Comparison of ENCODE assay signal across 15 mouse cellular contexts in the genomic region with DNA sequence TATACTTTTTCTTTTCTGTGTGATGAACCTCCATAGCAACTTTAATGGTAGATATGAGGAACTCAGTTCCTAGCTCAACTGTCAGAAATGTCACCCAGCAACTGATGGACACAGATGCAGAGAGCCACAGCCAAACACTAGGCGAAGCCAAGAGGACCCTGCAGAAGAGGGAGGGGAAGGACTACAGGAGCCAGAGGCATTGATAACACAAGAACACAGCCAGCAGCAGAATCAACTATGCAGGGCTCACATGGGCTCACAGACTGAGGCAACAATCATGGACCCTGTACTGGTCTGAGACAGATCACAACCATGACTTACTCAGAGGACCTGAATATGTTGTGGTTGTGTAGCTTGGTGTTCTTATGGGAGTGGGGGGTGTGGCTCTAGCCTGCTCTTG.
"Had no signal": no experiment of that assay in that cellular context is flagged by ENCODE, and none has a peak within 500 bp of the region (broad histone marks: within the 10 kb centered on the region; RNA-seq: fewer than 3 reads in every experiment).

No protein-coding gene starts in this region.

- H3K4me2 ChIP-seq: limb, embryonic 12.5 days; liver, embryonic 13.5 days; lung, embryonic 15.5 days; neural tube, embryonic 15.5 days had no signal

- H3K27ac ChIP-seq: layer of hippocampus, adult 2 months; limb, embryonic 12.5 days; liver, embryonic 13.5 days; lung, embryonic 15.5 days; midbrain, embryonic 10.5 days; neural tube, embryonic 15.5 days; stomach, postnatal 0 days had no signal

- H3K36me3 ChIP-seq: lung, embryonic 15.5 days; neural tube, embryonic 15.5 days had no signal

- H3K27me3 ChIP-seq: limb, embryonic 12.5 days; liver, embryonic 13.5 days; lung, embryonic 15.5 days; neural tube, embryonic 15.5 days had no signal

- ATAC-seq: liver, postnatal 0 days had no signal

- H3K9me3 ChIP-seq: limb, embryonic 12.5 days; liver, embryonic 13.5 days; lung, embryonic 15.5 days; midbrain, embryonic 10.5 days; neural tube, embryonic 15.5 days had no signal

- H3K4me3 ChIP-seq: layer of hippocampus, adult 2 months; limb, embryonic 12.5 days; liver, embryonic 13.5 days; lung, embryonic 15.5 days; midbrain, embryonic 10.5 days; myocyte; neural tube, embryonic 15.5 days had no signal

- DNase-seq: kidney, postnatal 10 days; kidney, postnatal 4 days; liver; liver, embryonic 13.5 days; liver, postnatal 0 days; midbrain, embryonic 14.5 days; thymus, adult 2 months; thymus, postnatal 25 days had no signal

- H3K4me1 ChIP-seq: limb, embryonic 12.5 days had no signal

- H3K9ac ChIP-seq: limb, embryonic 12.5 days; liver, embryonic 13.5 days; liver, postnatal 0 days; lung, embryonic 15.5 days; neural tube, embryonic 15.5 days had no signal
